Mouse (Mus musculus) heart, postnatal 10 days (tissue): ENCODE results near the gene Poc1a. TPM values are rescaled to one million over a fixed set of nuclear protein-coding genes. Genes with fewer than 3 reads are reported as not detected.

ENCODE experiments used
- DNase-seq, 2 experiments: peaks; one replicate each; pipeline ENCODE4 v3.0.0; 2021
- intact Hi-C: fragments of 180-260 bp; cut with DNase I; formaldehyde crosslinking; loops from one replicate; pipeline ENCODE4 v1.15.1; 2025
- total RNA-seq, 2 experiments: library from RNA; stranded (reverse); gene quantifications; 2 replicates each; pipeline ENCODE4 v1.2.3; 2021

Poc1a gene
- total RNA-seq, 2 experiments from 2014 or later: 6.4 to 7.2 TPM

- intact Hi-C loops: no loop called here
- DNase-seq: no peak
Observed at GRCm38 (mm10) chr9:106293569-106294156, 12.8 kb downstream of the Poc1a start.

DNA sequence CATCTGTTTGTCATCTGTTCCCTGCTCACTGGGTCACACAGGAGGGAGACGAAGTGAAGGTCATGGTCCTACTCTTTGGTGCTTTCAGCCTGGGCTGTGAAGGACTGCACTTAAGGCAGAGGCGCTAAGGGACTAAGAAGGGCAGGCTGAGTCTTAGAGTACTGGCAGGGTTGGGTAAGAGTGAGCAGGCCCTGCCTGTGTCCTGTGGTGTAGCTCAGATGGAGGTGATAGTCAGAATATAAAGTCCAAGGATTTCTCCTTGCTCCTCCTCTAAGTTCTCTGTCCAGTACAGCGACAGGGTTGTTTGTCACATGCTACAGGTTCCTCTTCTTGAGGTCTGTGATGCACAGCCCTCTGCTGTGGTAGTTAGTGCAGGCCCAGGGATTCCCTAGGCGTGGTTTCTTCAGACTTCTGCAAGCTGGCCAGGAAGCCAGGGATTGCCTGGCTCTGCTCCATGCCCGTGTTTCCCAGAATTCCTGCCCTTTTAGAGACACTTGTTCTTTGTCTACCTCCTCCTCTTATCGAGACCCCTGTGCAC, 15.8 kb downstream of the Poc1a start:
- intact Hi-C loops: no loop called here
- no peak for DNase-seq

GRCm38 (mm10) chr9:106300176-106300803, 19.4 kb downstream of the Poc1a start:
- DNase-seq: no peak
- intact Hi-C loops: no loop called here

GRCm38 (mm10) chr9:106300949-106301348, 20.1 kb downstream of the Poc1a start:
- intact Hi-C loops: no loop called here
- no peak for DNase-seq

- no peak for DNase-seq
- intact Hi-C loops: no loop called here
Observed at GRCm38 (mm10) chr9:106301446-106302080, 20.7 kb downstream of the Poc1a start.

- no peak for DNase-seq
- intact Hi-C loops: no loop called here
Observed at GRCm38 (mm10) chr9:106302446-106303150, 21.7 kb downstream of the Poc1a start.

- intact Hi-C loops: no loop called here
- DNase-seq: no peak
Observed at GRCm38 (mm10) chr9:106303460-106303960, 22.6 kb downstream of the Poc1a start.

- no peak for DNase-seq
- intact Hi-C loops: loop anchor here (5.0 kb wide), 1 partner anchor 172 kb away; the partner anchor contains the start of genes Parp3 and Rrp9
Observed at GRCm38 (mm10) chr9:106305228-106305627, 24.4 kb downstream of the Poc1a start.

DNA sequence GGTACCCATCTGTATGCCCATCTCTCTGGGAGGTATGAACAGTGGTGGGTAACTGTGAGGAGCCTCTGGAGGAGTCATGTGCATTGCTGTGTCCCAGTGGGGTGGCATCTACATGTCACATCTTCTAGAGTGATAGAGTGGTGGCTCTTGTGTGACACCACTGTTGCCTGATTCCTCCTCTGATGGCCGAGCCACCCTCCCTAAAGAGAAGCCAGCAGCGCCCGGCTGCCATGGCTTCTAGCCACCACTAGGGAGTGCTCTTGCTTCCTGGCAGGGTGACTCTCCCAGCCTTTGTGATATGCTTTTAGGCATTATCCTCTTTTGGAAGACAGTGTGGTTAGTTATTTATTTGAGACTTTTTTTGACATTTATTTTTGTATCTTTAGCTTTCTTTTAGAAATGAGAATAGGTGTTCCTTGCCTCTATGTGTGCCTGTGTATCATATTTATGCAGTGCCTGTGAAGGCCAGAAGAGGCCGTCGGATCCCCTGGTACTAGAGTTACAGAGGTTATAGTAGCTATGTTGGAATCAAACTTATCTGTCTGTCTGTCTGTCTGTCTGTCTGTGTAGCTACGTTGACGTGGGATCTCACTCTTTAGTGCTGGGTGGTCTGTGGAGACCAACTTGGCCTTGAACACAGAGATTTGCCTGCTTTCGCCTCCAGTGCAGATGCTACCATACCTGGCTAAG, 25.9 kb downstream of the Poc1a start:
- peak; percentile 81 to 88 for DNase-seq
- intact Hi-C loops: loop anchor here (1.0 to 5.0 kb wide), 4 partner anchors 40 to 170 kb away; partner anchors contain the start of genes Parp3 and Rrp9

GRCm38 (mm10) chr9:106308151-106308550, 27.3 kb downstream of the Poc1a start:
- DNase-seq: no peak
- intact Hi-C loops: loop anchor here (5.0 kb wide), 1 partner anchor 169 kb away; the partner anchor contains the start of genes Parp3 and Rrp9

- DNase-seq: no peak
- intact Hi-C loops: loop anchor here (5.0 kb wide), 1 partner anchor 169 kb away; the partner anchor contains the start of genes Parp3 and Rrp9
Observed at GRCm38 (mm10) chr9:106308555-106308954, 27.7 kb downstream of the Poc1a start.

GRCm38 (mm10) chr9:106308983-106309382, 28.1 kb downstream of the Poc1a start:
- intact Hi-C loops: loop anchor here (5.0 kb wide), 1 partner anchor 168 kb away; the partner anchor contains the start of genes Parp3 and Rrp9
- DNase-seq: no peak

GRCm38 (mm10) chr9:106309859-106310258, 29.0 kb downstream of the Poc1a start:
- intact Hi-C loops: loop anchor here (5.0 kb wide), 1 partner anchor 167 kb away; the partner anchor contains the start of genes Parp3 and Rrp9

DNA sequence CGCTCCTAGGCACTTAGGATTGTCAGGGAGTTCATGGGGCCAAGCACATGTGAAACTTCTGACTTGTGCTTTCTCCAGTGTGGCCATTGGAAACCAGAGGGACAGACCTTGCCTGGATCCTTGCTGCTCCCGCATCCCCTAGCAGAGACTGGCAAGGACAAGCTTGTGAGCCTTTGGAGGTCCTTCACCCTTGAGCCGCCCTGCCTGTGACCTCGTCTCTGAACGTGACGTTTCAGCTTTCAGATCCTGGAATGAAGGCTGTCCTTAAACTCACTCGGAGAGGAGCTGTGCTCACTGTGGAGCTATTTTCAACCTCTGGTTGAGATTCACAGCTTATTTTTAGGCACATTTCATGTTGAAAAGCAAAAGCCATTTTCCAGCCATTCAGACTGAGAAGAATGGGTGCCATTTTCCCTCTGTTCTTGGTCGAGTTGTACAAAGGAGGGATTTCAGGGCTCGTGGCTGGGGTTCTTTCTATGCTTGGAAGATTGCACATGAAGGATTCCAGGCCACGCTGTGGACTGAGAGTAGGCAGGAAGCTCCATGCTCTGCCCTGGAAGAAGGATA, 30.8 kb downstream of the Poc1a start:
- intact Hi-C loops: no loop called here
- DNase-seq: no peak

More at GRCm38 (mm10) chr9:106309859-106310258, 29.0 kb downstream of the Poc1a start:
- no peak for DNase-seq

DNA sequence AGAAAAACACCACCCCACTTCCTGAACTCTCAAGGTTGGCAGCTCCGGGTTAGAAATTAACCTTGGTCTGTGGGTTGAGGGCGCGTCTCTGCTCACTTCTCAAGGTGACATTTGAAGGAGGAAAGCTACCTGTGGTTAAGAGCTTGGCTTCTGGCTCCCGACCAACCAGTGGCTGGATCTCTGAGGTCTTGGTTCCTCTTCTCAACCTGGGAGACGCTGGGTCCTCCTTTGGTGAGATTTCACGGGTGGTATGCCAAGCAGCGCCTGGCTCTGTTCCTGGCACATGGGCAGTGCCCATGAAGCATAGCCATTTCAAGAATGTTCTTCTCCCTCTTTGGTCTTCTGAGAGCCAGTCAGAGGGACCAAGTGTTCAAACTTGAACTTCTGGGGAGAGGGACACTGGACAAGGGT, 32.1 kb downstream of the Poc1a start:
- intact Hi-C loops: no loop called here
- no peak for DNase-seq

GRCm38 (mm10) chr9:106314196-106314595, 33.3 kb downstream of the Poc1a start:
- intact Hi-C loops: no loop called here
- no peak for DNase-seq

DNA sequence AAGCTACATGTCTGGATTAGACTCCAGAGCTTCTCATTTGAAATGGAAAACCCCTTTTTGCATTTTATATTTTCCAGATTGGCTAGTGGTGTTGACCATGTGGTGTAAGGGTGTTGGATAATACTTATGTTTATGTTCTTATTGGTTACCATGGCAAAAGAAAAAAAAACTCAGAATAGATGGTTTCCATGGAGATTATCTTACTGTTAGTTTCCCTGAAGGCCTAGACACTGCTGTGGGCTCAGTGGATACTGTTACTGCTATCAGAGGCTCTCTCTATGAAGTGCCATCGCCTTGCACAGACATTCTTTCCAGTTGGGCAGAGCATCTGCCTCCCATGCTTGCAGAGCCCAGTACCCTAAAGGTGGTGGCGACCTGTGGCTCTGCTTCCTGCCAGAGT, 37.2 kb downstream of the Poc1a start:
- DNase-seq: no peak
- intact Hi-C loops: no loop called here

- peak; percentile 59 for DNase-seq
- intact Hi-C loops: no loop called here
Observed at GRCm38 (mm10) chr9:106319095-106319494, 38.2 kb downstream of the Poc1a start.

GRCm38 (mm10) chr9:106322497-106322896, 41.6 kb downstream of the Poc1a start:
- intact Hi-C loops: no loop called here
- peak; percentile 44 to 55 for DNase-seq
